Mouse (Mus musculus): ENCODE data around the gene Cpsf4l. TPM values are rescaled to one million over a fixed set of nuclear protein-coding genes. Genes with fewer than 3 reads are reported as not detected.

The Cpsf4l gene
- total RNA-seq, 1 experiment, result 19.6 TPM

GRCm38 (mm10) chr11:113745961-113746360, 36.1 kb upstream of the Cpsf4l start:
- Histone ChIP-seq H3K9ac (ENCODE audit: insufficient read depth, low read depth, low read length, poor library complexity, severe bottlenecking) (no peak overlapping the region), H3K27ac (ENCODE audit: insufficient read depth, low read depth, low read length, poor library complexity, severe bottlenecking) (no peak overlapping the region), H3K4me1 (ENCODE audit: control insufficient read depth in 2 of 2, insufficient read depth in 2 of 2, low read length in 2 of 2, poor library complexity in 1 of 2) (peaks cover 0 to 30% of the 10 kb centered on the region in 2 experiments; a peak in 3 of 4 replicates), H3K9me3 (ENCODE audit: control insufficient read depth, insufficient read depth, low read depth, low read length) (no peaks in the 10 kb centered on the region), H3K36me3 (ENCODE audit: control insufficient read depth, insufficient read depth, low read length, poor library complexity, severe bottlenecking) (peaks cover 4% of the 10 kb centered on the region; the same call in 1 of the 2 replicates), H3K4me3 (ENCODE audit: insufficient read depth in 1 of 2, low read depth in 1 of 2, low read length in 2 of 2, poor library complexity in 1 of 2, severe bottlenecking in 1 of 2) (no peak overlapping the region)
- TF ChIP-seq MAFK (IDR thresholded peaks at IDR 0.05; ENCODE audit: insufficient read depth, low read depth, low read length), result no peak
- no peak for TF ChIP-seq CHD2 (IDR thresholded peaks at IDR 0.05; ENCODE audit: low read depth, low read length)
- TF ChIP-seq HCFC1 (IDR thresholded peaks at IDR 0.05; ENCODE audit: borderline replicate concordance, insufficient read depth, low read length), result no peak
- no peak for TF ChIP-seq ZNF384 (IDR thresholded peaks at IDR 0.05; ENCODE audit: low read depth, low read length)
- no peak for TF ChIP-seq ZC3H11A (IDR thresholded peaks at IDR 0.05; ENCODE audit: borderline replicate concordance, low read depth, low read length)
- in situ Hi-C loops (cut with MboI; ENCODE audit: low sequenced_read_pairs in 2 of 2, unreplicated experiment in 2 of 2), result no loop called here
- no peak for DNase-seq (ENCODE audit: low read depth, low spot score)

- no peak overlapping the region for H3K4me3 ChIP-seq (ENCODE audit: insufficient read depth in 1 of 2, low read depth in 1 of 2, low read length in 2 of 2, poor library complexity in 1 of 2, severe bottlenecking in 1 of 2)
- no peaks in the 10 kb centered on the region for H3K9me3 ChIP-seq (ENCODE audit: control insufficient read depth, insufficient read depth, low read depth, low read length)
- no peak overlapping the region for H3K27ac ChIP-seq (ENCODE audit: insufficient read depth, low read depth, low read length, poor library complexity, severe bottlenecking)
- no peak overlapping the region for H3K9ac ChIP-seq (ENCODE audit: insufficient read depth, low read depth, low read length, poor library complexity, severe bottlenecking)
- peaks cover 4% of the 10 kb centered on the region; the same call in 1 of the 2 replicates for H3K36me3 ChIP-seq (ENCODE audit: control insufficient read depth, insufficient read depth, low read length, poor library complexity, severe bottlenecking)
- H3K4me1 ChIP-seq (ENCODE audit: control insufficient read depth in 2 of 2, insufficient read depth in 2 of 2, low read length in 2 of 2, poor library complexity in 1 of 2), result peaks cover 4 to 24% of the 10 kb centered on the region in 2 experiments; a peak in 3 of 4 replicates
- DNase-seq (ENCODE audit: low read depth, low spot score), result no peak
- TF ChIP-seq HCFC1 (IDR thresholded peaks at IDR 0.05; ENCODE audit: borderline replicate concordance, insufficient read depth, low read length) (no peak), CHD2 (IDR thresholded peaks at IDR 0.05; ENCODE audit: low read depth, low read length) (no peak), ZC3H11A (IDR thresholded peaks at IDR 0.05; ENCODE audit: borderline replicate concordance, low read depth, low read length) (peak; percentile 43; the same call in 1 of the 2 replicates), MAFK (IDR thresholded peaks at IDR 0.05; ENCODE audit: insufficient read depth, low read depth, low read length) (no peak), ZNF384 (IDR thresholded peaks at IDR 0.05; ENCODE audit: low read depth, low read length) (no peak)
- in situ Hi-C loops (cut with MboI; ENCODE audit: low sequenced_read_pairs in 2 of 2, unreplicated experiment in 2 of 2), result no loop called here
Measured at GRCm38 (mm10) chr11:113742998-113743397, 33.2 kb upstream of the Cpsf4l start.

GRCm38 (mm10) chr11:113740100-113740499, 30.3 kb upstream of the Cpsf4l start:
- no peaks in the 10 kb centered on the region for H3K9me3 ChIP-seq (ENCODE audit: control insufficient read depth, insufficient read depth, low read depth, low read length)
- in situ Hi-C loops (cut with MboI; ENCODE audit: low sequenced_read_pairs in 2 of 2, unreplicated experiment in 2 of 2), result no loop called here
- H3K27ac ChIP-seq (ENCODE audit: insufficient read depth, low read depth, low read length, poor library complexity, severe bottlenecking), result no peak overlapping the region
- no peak overlapping the region for H3K4me3 ChIP-seq (ENCODE audit: insufficient read depth in 1 of 2, low read depth in 1 of 2, low read length in 2 of 2, poor library complexity in 1 of 2, severe bottlenecking in 1 of 2)
- peaks cover 4% of the 10 kb centered on the region; the same call in 1 of the 2 replicates for H3K36me3 ChIP-seq (ENCODE audit: control insufficient read depth, insufficient read depth, low read length, poor library complexity, severe bottlenecking)
- no peak overlapping the region for H3K9ac ChIP-seq (ENCODE audit: insufficient read depth, low read depth, low read length, poor library complexity, severe bottlenecking)
- TF ChIP-seq ZNF384 (IDR thresholded peaks at IDR 0.05; ENCODE audit: low read depth, low read length), result no peak
- no peak for TF ChIP-seq CHD2 (IDR thresholded peaks at IDR 0.05; ENCODE audit: low read depth, low read length)
- TF ChIP-seq MAFK (IDR thresholded peaks at IDR 0.05; ENCODE audit: insufficient read depth, low read depth, low read length), result no peak
- no peak for TF ChIP-seq ZC3H11A (IDR thresholded peaks at IDR 0.05; ENCODE audit: borderline replicate concordance, low read depth, low read length)
- peaks cover 5 to 19% of the 10 kb centered on the region in 2 experiments; a peak in 2 of 4 replicates for H3K4me1 ChIP-seq (ENCODE audit: control insufficient read depth in 2 of 2, insufficient read depth in 2 of 2, low read length in 2 of 2, poor library complexity in 1 of 2)
- DNase-seq (ENCODE audit: low read depth, low spot score), result no peak

GRCm38 (mm10) chr11:113739213-113739612, 29.4 kb upstream of the Cpsf4l start:
- Histone ChIP-seq H3K9ac (ENCODE audit: insufficient read depth, low read depth, low read length, poor library complexity, severe bottlenecking) (no peak overlapping the region), H3K27ac (ENCODE audit: insufficient read depth, low read depth, low read length, poor library complexity, severe bottlenecking) (no peak overlapping the region), H3K36me3 (ENCODE audit: control insufficient read depth, insufficient read depth, low read length, poor library complexity, severe bottlenecking) (peaks cover 2% of the 10 kb centered on the region; the same call in 1 of the 2 replicates), H3K4me1 (ENCODE audit: control insufficient read depth in 2 of 2, insufficient read depth in 2 of 2, low read length in 2 of 2, poor library complexity in 1 of 2) (peaks cover 8 to 24% of the 10 kb centered on the region in 2 experiments; a peak in 3 of 4 replicates), H3K4me3 (ENCODE audit: insufficient read depth in 1 of 2, low read depth in 1 of 2, low read length in 2 of 2, poor library complexity in 1 of 2, severe bottlenecking in 1 of 2) (no peak overlapping the region), H3K9me3 (ENCODE audit: control insufficient read depth, insufficient read depth, low read depth, low read length) (no peaks in the 10 kb centered on the region)
- DNase-seq (ENCODE audit: low read depth, low spot score), result no peak
- in situ Hi-C loops (cut with MboI; ENCODE audit: low sequenced_read_pairs in 2 of 2, unreplicated experiment in 2 of 2), result no loop called here
- TF ChIP-seq CHD2 (IDR thresholded peaks at IDR 0.05; ENCODE audit: low read depth, low read length) (no peak), MAFK (IDR thresholded peaks at IDR 0.05; ENCODE audit: insufficient read depth, low read depth, low read length) (no peak), ZC3H11A (IDR thresholded peaks at IDR 0.05; ENCODE audit: borderline replicate concordance, low read depth, low read length) (no peak), ZNF384 (IDR thresholded peaks at IDR 0.05; ENCODE audit: low read depth, low read length) (no peak), HCFC1 (IDR thresholded peaks at IDR 0.05; ENCODE audit: borderline replicate concordance, insufficient read depth, low read length) (no peak)
